Mouse (Mus musculus) stomach, postnatal 0 days (tissue): Measurements from ENCODE around the gene Tmem150c.

Experiments
- CTCF ChIP-seq: IDR thresholded peaks from 2 replicates; pipeline ENCODE4 v1.5.1; 2016; ENCODE audit warnings: antibody characterized with exemption, low read depth, mild to moderate bottlenecking, moderate library complexity
- EP300 ChIP-seq: optimal IDR thresholded peaks from 2 replicates; pipeline ENCODE3; 2016; ENCODE audit warnings: antibody characterized with exemption

- TF ChIP-seq CTCF (no peak), EP300 (no peak)
Observed at GRCm38 (mm10) chr5:100069526-100069925, 90.1 kb downstream of the Tmem150c start.
